Mouse (Mus musculus): ENCODE data around the gene Tsc2.

- no peak for TF ChIP-seq CTCF (conservative IDR thresholded peaks at IDR 0.05; ENCODE audit: insufficient read depth, insufficient read length, low read depth, low read length)
- no peak for TF ChIP-seq POLR2A (IDR thresholded peaks at IDR 0.05; ENCODE audit: low read depth, low read length)
Measured at GRCm38 (mm10) chr17:24651835-24652234, 19.4 kb upstream of the Tsc2 start.

All from kidney, adult 2 months (tissue).